9 mouse cellular contexts compared by ENCODE assay signal in the genomic region with DNA sequence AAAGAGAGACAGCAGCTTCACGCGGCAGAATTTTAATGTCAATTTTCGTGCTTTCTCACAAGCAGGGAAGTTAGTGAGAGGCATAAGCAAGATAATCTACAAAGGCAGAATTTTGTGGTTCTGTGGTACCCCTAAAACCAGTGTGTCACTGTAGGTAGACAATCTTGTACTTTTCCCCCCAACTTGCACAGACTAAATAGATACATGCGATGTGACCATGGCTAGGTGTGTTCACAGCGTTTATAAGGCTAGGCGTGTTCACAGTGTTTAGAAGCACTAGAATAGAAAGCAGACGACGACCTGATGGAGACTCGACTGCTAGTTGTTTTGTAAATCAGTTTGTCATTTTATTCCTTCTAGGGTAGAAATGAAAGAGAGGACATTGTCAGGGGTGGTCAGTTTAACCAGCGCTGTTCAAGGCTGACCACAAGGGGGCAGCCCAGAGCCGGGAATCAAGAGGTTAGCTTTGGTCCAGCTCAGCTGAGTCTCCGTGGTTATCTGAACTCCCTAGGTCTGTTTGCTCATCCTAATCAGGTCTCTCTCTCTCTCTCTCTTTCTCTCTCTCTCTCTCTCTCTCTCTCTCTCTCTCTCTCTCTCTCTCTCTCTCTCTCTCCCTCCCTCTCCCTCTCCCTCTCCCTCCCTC. TPM values are rescaled to one million over a fixed set of nuclear protein-coding genes. Genes with fewer than 3 reads are reported as not detected.
DNase-seq lines count a peak whose midpoint lies in the region; ATAC-seq and TF ChIP-seq lines count a peak whose summit lies in the region.
"Had no signal": no experiment of that assay in that cellular context is flagged by ENCODE, and none has a peak within 500 bp of the region (broad histone marks: within the 10 kb centered on the region; RNA-seq: fewer than 3 reads in every experiment).

No protein-coding gene starts in this region.

- WGBS in neural tube, embryonic 15.5 days = 37% methylated on average over 12 of the region's 12 CpGs

- H3K4me3 ChIP-seq in neural tube, embryonic 15.5 days (replicated peaks) = no peak overlapping the region
- H3K4me3 ChIP-seq in testis, adult 2 months (ENCODE audit: control insufficient read depth, low read depth, low read length) = no peak overlapping the region
- H3K4me3 ChIP-seq: embryonic facial prominence, embryonic 13.5 days had no signal

- H3K27ac ChIP-seq in neural tube, embryonic 15.5 days (replicated peaks) = no peak overlapping the region
- H3K27ac ChIP-seq in testis, adult 2 months (ENCODE audit: control insufficient read depth, insufficient read depth, low read depth, low read length) = no peak overlapping the region
- H3K27ac ChIP-seq: embryonic facial prominence, embryonic 13.5 days had no signal

- no peak for TF ChIP-seq POLR2A in testis, adult 2 months (IDR thresholded peaks at IDR 0.05; ENCODE audit: control insufficient read depth, low read depth, low read length)

- DNase-seq in A20 (ENCODE audit: low read depth, low spot score) = peak; percentile 70
- DNase-seq in adrenal gland, adult 8-10 months = peak; percentile 25
- DNase-seq in embryo, embryonic 11.5 days (ENCODE audit: low read depth, low spot score) = peak; percentile 62
- peak; percentile 73 for DNase-seq in heart, adult 8-10 months (ENCODE audit: low spot score)
- DNase-seq in kidney, postnatal 14 days = peak; percentile 80
- peak; percentile 55 to 64 for DNase-seq in lung, adult 18-20 months

- H3K27me3 ChIP-seq in neural tube, embryonic 15.5 days (replicated peaks) = no peaks in the 10 kb centered on the region
- no peaks in the 10 kb centered on the region for H3K27me3 ChIP-seq in testis, adult 2 months (ENCODE audit: control insufficient read depth, insufficient read depth, low read length)

- H3K4me2 ChIP-seq in neural tube, embryonic 15.5 days = no peak overlapping the region
- H3K4me2 ChIP-seq: embryonic facial prominence, embryonic 13.5 days had no signal

- H3K9ac ChIP-seq in neural tube, embryonic 15.5 days (replicated peaks) = no peak overlapping the region
- H3K9ac ChIP-seq: embryonic facial prominence, embryonic 13.5 days had no signal

- ATAC-seq in neural tube, embryonic 15.5 days (ENCODE audit: low FRiP score) = peak; percentile 55; the same call in 1 of the 2 replicates

- no peaks in the 10 kb centered on the region for H3K9me3 ChIP-seq in neural tube, embryonic 15.5 days (replicated peaks)
- H3K9me3 ChIP-seq: embryonic facial prominence, embryonic 13.5 days had no signal

- H3K4me1 ChIP-seq in neural tube, embryonic 15.5 days = no peaks in the 10 kb centered on the region
- H3K4me1 ChIP-seq in testis, adult 2 months (ENCODE audit: control insufficient read depth, insufficient read depth, low read length) = no peaks in the 10 kb centered on the region; the same call in 1 of the 2 replicates
- H3K4me1 ChIP-seq: embryonic facial prominence, embryonic 13.5 days had no signal

- peak; percentile 88; the same call in 1 of the 2 replicates for TF ChIP-seq CTCF in testis, adult 2 months (IDR thresholded peaks at IDR 0.05; ENCODE audit: control insufficient read depth, insufficient read depth, insufficient replicate concordance, low read depth, low read length)

- H3K36me3 ChIP-seq in neural tube, embryonic 15.5 days = no peaks in the 10 kb centered on the region
- H3K36me3 ChIP-seq in testis, adult 2 months (ENCODE audit: control insufficient read depth, insufficient read depth, low read length) = no peaks in the 10 kb centered on the region
- H3K36me3 ChIP-seq: embryonic facial prominence, embryonic 13.5 days had no signal

RNA-seq across cellular contexts. Expression of a gene that starts 27.9 kb away (rescaled TPM):
- total RNA-seq in adrenal gland, adult 8-10 months (2022) = 100 to 1,000 TPM in 2 of 4 experiments, 10 to 100 TPM in 2; 69.9 to 112 (median 92.1) TPM
- 10 to 100 TPM; 17.7 to 21.2 (median 19.1) TPM for total RNA-seq in heart, adult 8-10 months (2022)
- 27.0 and 32.5 TPM in 2 replicates for polyA plus RNA-seq in neural tube, embryonic 15.5 days (2015; fragmentation: Nextera tagmentation; extraction: Ambion mirVana)
- 5.5 and 5.8 TPM in 2 replicates for polyA plus RNA-seq in testis, adult 2 months (2012; rRNA removed)

Comparison
In these comparisons a context has a peak if more than half of its experiments do, and no peak if none do; other contexts are left out.
1. DNase-seq: peak in every context shown above with its lines; median percentile 80 in kidney, postnatal 14 days; 73 in heart, adult 8-10 months; 70 in A20; 62 in embryo, embryonic 11.5 days; 60 in lung, adult 18-20 months; 25 in adrenal gland, adult 8-10 months.